Mouse (Mus musculus): Measurements from ENCODE around the gene Pla2g5. TPM values are rescaled to one million over a fixed set of nuclear protein-coding genes. Genes with fewer than 3 reads are reported as not detected.

Gene Pla2g5
- polyA plus RNA-seq, 1 experiment from 2014 or later, result not detected

- H3K9ac ChIP-seq (ENCODE audit: low read depth, low read length), result no peak overlapping the region
- H3K9me3 ChIP-seq (replicated peaks; ENCODE audit: control insufficient read depth, low read length), result no peaks in the 10 kb centered on the region
- no peaks in the 10 kb centered on the region for H3K36me3 ChIP-seq (ENCODE audit: control insufficient read depth, insufficient read depth)
- no peak overlapping the region for H3K27ac ChIP-seq (ENCODE audit: low read length)
- no peak overlapping the region for H3K4me3 ChIP-seq (ENCODE audit: low read depth, low read length)
- H3K4me1 ChIP-seq (ENCODE audit: control insufficient read depth, low read depth, low read length), result no peaks in the 10 kb centered on the region
- H3K4me2 ChIP-seq (ENCODE audit: low read depth, low read length), result no peak overlapping the region
- 44% methylated on average over 8 of the region's 8 CpGs for WGBS (ENCODE audit: insufficient replicate concordance)
- H3K27me3 ChIP-seq (ENCODE audit: control insufficient read depth, insufficient read depth, low read depth, low read length), result no peaks in the 10 kb centered on the region
- no peak for ATAC-seq (ENCODE audit: low read depth)
Observed at GRCm38 (mm10) chr4:138819101-138819500, 44.2 kb downstream of the Pla2g5 start.

GRCm38 (mm10) chr4:138817736-138818135, 45.5 kb downstream of the Pla2g5 start:
- no peak overlapping the region for H3K9ac ChIP-seq (ENCODE audit: low read depth, low read length)
- H3K27me3 ChIP-seq (ENCODE audit: control insufficient read depth, insufficient read depth, low read depth, low read length), result no peaks in the 10 kb centered on the region
- ATAC-seq (ENCODE audit: low read depth), result no peak
- H3K9me3 ChIP-seq (replicated peaks; ENCODE audit: control insufficient read depth, low read length), result no peaks in the 10 kb centered on the region
- no peaks in the 10 kb centered on the region for H3K36me3 ChIP-seq (ENCODE audit: control insufficient read depth, insufficient read depth)
- H3K4me3 ChIP-seq (ENCODE audit: low read depth, low read length), result no peak overlapping the region
- H3K4me2 ChIP-seq (ENCODE audit: low read depth, low read length), result no peak overlapping the region
- no peaks in the 10 kb centered on the region for H3K4me1 ChIP-seq (ENCODE audit: control insufficient read depth, low read depth, low read length)
- H3K27ac ChIP-seq (ENCODE audit: low read length), result no peak overlapping the region
- 42% methylated on average over 6 of the region's 6 CpGs for WGBS (ENCODE audit: insufficient replicate concordance)

- H3K27ac ChIP-seq (ENCODE audit: low read length), result no peak overlapping the region
- no peak for ATAC-seq (ENCODE audit: low read depth)
- no peaks in the 10 kb centered on the region for H3K27me3 ChIP-seq (ENCODE audit: control insufficient read depth, insufficient read depth, low read depth, low read length)
- H3K36me3 ChIP-seq (ENCODE audit: control insufficient read depth, insufficient read depth), result no peaks in the 10 kb centered on the region
- no peak overlapping the region for H3K9ac ChIP-seq (ENCODE audit: low read depth, low read length)
- H3K9me3 ChIP-seq (replicated peaks; ENCODE audit: control insufficient read depth, low read length), result no peaks in the 10 kb centered on the region
- WGBS (ENCODE audit: insufficient replicate concordance), result 68% methylated on average over 9 of the region's 9 CpGs
- H3K4me2 ChIP-seq (ENCODE audit: low read depth, low read length), result no peak overlapping the region
- H3K4me3 ChIP-seq (ENCODE audit: low read depth, low read length), result no peak overlapping the region
- H3K4me1 ChIP-seq (ENCODE audit: control insufficient read depth, low read depth, low read length), result no peaks in the 10 kb centered on the region
Observed at GRCm38 (mm10) chr4:138816166-138816565, 47.1 kb downstream of the Pla2g5 start.

GRCm38 (mm10) chr4:138806920-138807541, 56.3 kb downstream of the Pla2g5 start:
- no peak overlapping the region for H3K4me3 ChIP-seq (ENCODE audit: low read depth, low read length)
- no peaks in the 10 kb centered on the region for H3K4me1 ChIP-seq (ENCODE audit: control insufficient read depth, low read depth, low read length)
- 18% methylated on average over 7 of the region's 7 CpGs for WGBS (ENCODE audit: insufficient replicate concordance)
- no peak overlapping the region for H3K27ac ChIP-seq (ENCODE audit: low read length)
- no peaks in the 10 kb centered on the region for H3K36me3 ChIP-seq (ENCODE audit: control insufficient read depth, insufficient read depth)
- no peaks in the 10 kb centered on the region for H3K27me3 ChIP-seq (ENCODE audit: control insufficient read depth, insufficient read depth, low read depth, low read length)
- H3K9ac ChIP-seq (ENCODE audit: low read depth, low read length), result no peak overlapping the region
- H3K4me2 ChIP-seq (ENCODE audit: low read depth, low read length), result no peak overlapping the region
- no peaks in the 10 kb centered on the region for H3K9me3 ChIP-seq (replicated peaks; ENCODE audit: control insufficient read depth, low read length)
- ATAC-seq (ENCODE audit: low read depth), result no peak

DNA sequence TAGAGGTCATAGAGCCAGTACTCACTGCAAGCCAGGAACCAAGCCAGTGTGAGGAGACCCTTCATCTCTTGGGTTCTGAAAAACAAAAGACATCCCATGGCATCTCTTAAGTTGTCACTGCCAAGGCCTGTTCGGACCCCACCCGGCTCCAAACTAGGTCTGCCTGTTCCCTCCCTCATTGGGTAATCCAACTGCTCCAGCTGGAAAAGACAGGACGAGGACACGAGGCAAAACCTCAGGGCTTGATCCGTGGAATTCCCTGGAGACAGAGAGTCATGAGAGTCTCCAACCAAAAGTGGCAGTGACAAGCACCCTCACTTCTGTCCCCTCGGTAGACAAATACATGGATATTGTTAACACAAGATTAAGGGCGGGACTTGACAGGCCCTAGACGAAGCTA, 57.1 kb downstream of the Pla2g5 start:
- ATAC-seq (ENCODE audit: low read depth), result no peak
- H3K4me3 ChIP-seq (ENCODE audit: low read depth, low read length), result no peak overlapping the region
- H3K27me3 ChIP-seq (ENCODE audit: control insufficient read depth, insufficient read depth, low read depth, low read length), result no peaks in the 10 kb centered on the region
- WGBS (ENCODE audit: insufficient replicate concordance), result 59% methylated on average over 8 of the region's 8 CpGs
- no peak overlapping the region for H3K9ac ChIP-seq (ENCODE audit: low read depth, low read length)
- H3K36me3 ChIP-seq (ENCODE audit: control insufficient read depth, insufficient read depth), result no peaks in the 10 kb centered on the region
- no peak overlapping the region for H3K4me2 ChIP-seq (ENCODE audit: low read depth, low read length)
- H3K27ac ChIP-seq (ENCODE audit: low read length), result no peak overlapping the region
- H3K9me3 ChIP-seq (replicated peaks; ENCODE audit: control insufficient read depth, low read length), result no peaks in the 10 kb centered on the region
- H3K4me1 ChIP-seq (ENCODE audit: control insufficient read depth, low read depth, low read length), result no peaks in the 10 kb centered on the region

GRCm38 (mm10) chr4:138805248-138805647, 58.0 kb downstream of the Pla2g5 start:
- H3K36me3 ChIP-seq (ENCODE audit: control insufficient read depth, insufficient read depth), result no peaks in the 10 kb centered on the region
- ATAC-seq (ENCODE audit: low read depth), result no peak
- H3K4me3 ChIP-seq (ENCODE audit: low read depth, low read length), result no peak overlapping the region
- H3K9ac ChIP-seq (ENCODE audit: low read depth, low read length), result no peak overlapping the region
- WGBS (ENCODE audit: insufficient replicate concordance), result 48% methylated on average over 8 of the region's 8 CpGs
- H3K4me1 ChIP-seq (ENCODE audit: control insufficient read depth, low read depth, low read length), result no peaks in the 10 kb centered on the region
- no peaks in the 10 kb centered on the region for H3K27me3 ChIP-seq (ENCODE audit: control insufficient read depth, insufficient read depth, low read depth, low read length)
- H3K4me2 ChIP-seq (ENCODE audit: low read depth, low read length), result no peak overlapping the region
- H3K9me3 ChIP-seq (replicated peaks; ENCODE audit: control insufficient read depth, low read length), result no peaks in the 10 kb centered on the region
- H3K27ac ChIP-seq (ENCODE audit: low read length), result no peak overlapping the region

DNA sequence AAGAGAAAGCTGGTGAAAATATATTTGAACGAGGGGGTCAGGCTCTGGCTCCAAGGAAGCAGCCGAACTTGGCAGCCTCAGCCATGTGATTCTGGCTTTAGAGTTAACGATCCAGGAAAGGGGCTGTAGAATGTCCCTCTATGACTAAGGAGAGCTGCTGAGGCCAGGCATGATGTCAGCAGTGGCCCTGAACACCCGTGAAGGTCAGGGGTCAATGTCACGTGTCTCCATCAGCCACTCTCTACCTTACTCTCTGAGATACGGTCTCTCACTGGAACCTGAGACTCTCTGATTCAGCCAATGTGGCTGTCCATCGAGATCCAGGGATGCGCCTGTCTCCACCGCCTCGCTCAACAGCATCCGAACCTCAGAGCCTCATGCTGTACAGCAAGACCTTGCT, 60.4 kb downstream of the Pla2g5 start:
- no peak overlapping the region for H3K4me3 ChIP-seq (ENCODE audit: low read depth, low read length)
- H3K9me3 ChIP-seq (replicated peaks; ENCODE audit: control insufficient read depth, low read length), result no peaks in the 10 kb centered on the region
- ATAC-seq (ENCODE audit: low read depth), result no peak
- H3K4me2 ChIP-seq (ENCODE audit: low read depth, low read length), result no peak overlapping the region
- H3K4me1 ChIP-seq (ENCODE audit: control insufficient read depth, low read depth, low read length), result no peaks in the 10 kb centered on the region
- H3K36me3 ChIP-seq (ENCODE audit: control insufficient read depth, insufficient read depth), result no peaks in the 10 kb centered on the region
- H3K27ac ChIP-seq (ENCODE audit: low read length), result no peak overlapping the region
- H3K27me3 ChIP-seq (ENCODE audit: control insufficient read depth, insufficient read depth, low read depth, low read length), result no peaks in the 10 kb centered on the region
- H3K9ac ChIP-seq (ENCODE audit: low read depth, low read length), result no peak overlapping the region
- 73% methylated on average over 11 of the region's 11 CpGs for WGBS (ENCODE audit: insufficient replicate concordance)

GRCm38 (mm10) chr4:138801631-138802030, 61.7 kb downstream of the Pla2g5 start:
- ATAC-seq (ENCODE audit: low read depth), result no peak
- no peaks in the 10 kb centered on the region for H3K36me3 ChIP-seq (ENCODE audit: control insufficient read depth, insufficient read depth)
- WGBS (ENCODE audit: insufficient replicate concordance), result 66% methylated on average over 4 of the region's 4 CpGs

GRCm38 (mm10) chr4:138800134-138800744, 63.0 kb downstream of the Pla2g5 start:
- WGBS (ENCODE audit: insufficient replicate concordance), result 58% methylated on average over 12 of the region's 12 CpGs
- H3K4me1 ChIP-seq (ENCODE audit: control insufficient read depth, low read depth, low read length), result no peaks in the 10 kb centered on the region
- no peak overlapping the region for H3K4me3 ChIP-seq (ENCODE audit: low read depth, low read length)
- no peaks in the 10 kb centered on the region for H3K27me3 ChIP-seq (ENCODE audit: control insufficient read depth, insufficient read depth, low read depth, low read length)
- no peak overlapping the region for H3K9ac ChIP-seq (ENCODE audit: low read depth, low read length)
- no peaks in the 10 kb centered on the region for H3K36me3 ChIP-seq (ENCODE audit: control insufficient read depth, insufficient read depth)
- no peak for ATAC-seq (ENCODE audit: low read depth)
- no peak overlapping the region for H3K27ac ChIP-seq (ENCODE audit: low read length)
- no peaks in the 10 kb centered on the region for H3K9me3 ChIP-seq (replicated peaks; ENCODE audit: control insufficient read depth, low read length)
- no peak overlapping the region for H3K4me2 ChIP-seq (ENCODE audit: low read depth, low read length)

More at GRCm38 (mm10) chr4:138801631-138802030, 61.7 kb downstream of the Pla2g5 start:
- H3K27ac ChIP-seq (ENCODE audit: low read length), result no peak overlapping the region
- no peaks in the 10 kb centered on the region for H3K4me1 ChIP-seq (ENCODE audit: control insufficient read depth, low read depth, low read length)
- no peak overlapping the region for H3K4me2 ChIP-seq (ENCODE audit: low read depth, low read length)
- H3K27me3 ChIP-seq (ENCODE audit: control insufficient read depth, insufficient read depth, low read depth, low read length), result no peaks in the 10 kb centered on the region
- no peaks in the 10 kb centered on the region for H3K9me3 ChIP-seq (replicated peaks; ENCODE audit: control insufficient read depth, low read length)
- H3K4me3 ChIP-seq (ENCODE audit: low read depth, low read length), result no peak overlapping the region
- H3K9ac ChIP-seq (ENCODE audit: low read depth, low read length), result no peak overlapping the region
